Mouse (Mus musculus) cerebellum, postnatal 4 days (tissue): ENCODE measurements around the gene Rnf26.

ENCODE experiments used
- DNase-seq, 2 experiments: peaks; one replicate each; pipeline ENCODE4 v3.0.0; 2022; ENCODE audit warnings: low spot score in 2 of 2, mixed read lengths in 1 of 2

The Rnf26 gene

GRCm38 (mm10) chr9:44047571-44048490, 65.5 kb downstream of the Rnf26 start:
- DNase-seq, result no peak

GRCm38 (mm10) chr9:44047071-44047470, 66.2 kb downstream of the Rnf26 start:
- DNase-seq, result no peak

- DNase-seq, result no peak
Measured at GRCm38 (mm10) chr9:44046426-44046825, 66.9 kb downstream of the Rnf26 start.

GRCm38 (mm10) chr9:44045884-44046272, 67.4 kb downstream of the Rnf26 start:
- no peak for DNase-seq
